Mouse (Mus musculus) right cerebral cortex, postnatal 36 days (tissue): ENCODE results near the gene Dhx33.

Experiments
- DNase-seq, 2 experiments: peaks; one replicate each; pipeline ENCODE4 v3.0.0; 2022; ENCODE audit warnings: low spot score in 2 of 2, mixed read lengths in 1 of 2

Dhx33 gene

GRCm38 (mm10) chr11:71004316-71004773 is at the start of gene Dhx33:
Gene Dhx33 (minus strand): TSS chr11:71004437.
- peak; percentile 97 to 98 for DNase-seq

- DNase-seq: no peak
Observed at GRCm38 (mm10) chr11:71052554-71052953, 48.3 kb upstream of the Dhx33 start.

GRCm38 (mm10) chr11:71039526-71040298 is 35.5 kb upstream of the Dhx33 start:
- no peak for DNase-seq

GRCm38 (mm10) chr11:71033163-71033761 is 29.0 kb upstream of the Dhx33 start, which contains the start of gene 6330403K07Rik:
Gene 6330403K07Rik (minus strand): TSS chr11:71033513.
- DNase-seq: peak; percentile 70 to 73

GRCm38 (mm10) chr11:71032491-71033162 is 28.4 kb upstream of the Dhx33 start:
- peak; percentile 42 to 43 for DNase-seq

DNA sequence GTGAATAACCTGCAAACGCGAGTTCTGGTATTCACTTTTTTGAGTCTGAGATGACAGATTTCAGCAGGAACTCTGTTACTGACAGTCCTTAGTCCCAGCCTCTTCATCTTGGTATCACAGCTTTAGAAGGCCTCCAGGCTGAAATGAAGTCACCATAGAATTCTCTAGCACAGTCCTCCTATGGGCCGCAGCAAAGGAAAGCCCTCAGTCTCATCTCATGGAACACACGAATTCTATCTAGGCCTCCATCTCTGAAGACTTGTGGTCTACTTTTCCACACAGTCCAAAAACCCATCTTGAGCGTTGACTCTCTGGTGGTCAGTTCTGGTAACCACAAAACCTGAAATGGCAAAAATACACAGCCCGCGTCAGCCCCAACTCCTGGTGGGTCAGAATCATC is 27.8 kb upstream of the Dhx33 start:
- DNase-seq: no peak

GRCm38 (mm10) chr11:71029403-71030118 is 25.3 kb upstream of the Dhx33 start:
- no peak for DNase-seq

DNA sequence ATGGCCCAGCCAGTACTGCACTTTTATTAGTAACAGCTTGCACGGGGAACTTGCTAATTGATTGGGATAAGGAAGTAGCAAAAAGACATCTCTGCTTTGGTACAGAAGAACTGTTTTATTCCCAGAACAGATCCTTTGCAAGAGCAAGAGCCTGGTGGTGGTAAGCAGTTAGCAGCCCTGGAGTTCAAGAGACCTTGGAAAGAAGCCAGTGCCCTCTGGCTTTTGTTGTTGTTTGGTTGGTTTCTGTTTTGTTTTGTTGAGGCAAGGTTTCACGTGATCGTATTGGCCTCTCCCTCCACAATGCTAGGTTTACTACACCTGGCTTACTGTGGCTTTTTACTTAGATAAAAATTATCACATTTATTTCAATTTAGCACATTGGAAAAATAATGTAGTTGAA is 24.0 kb upstream of the Dhx33 start:
- no peak for DNase-seq

GRCm38 (mm10) chr11:71019201-71020068 is 15.2 kb upstream of the Dhx33 start, which contains the start of the genes Mis12 and Derl2:
Gene Mis12 (plus strand): TSS chr11:71019611.
Gene Derl2 (minus strand): TSS chr11:71019841.
- peak; percentile 100 for DNase-seq

DNA sequence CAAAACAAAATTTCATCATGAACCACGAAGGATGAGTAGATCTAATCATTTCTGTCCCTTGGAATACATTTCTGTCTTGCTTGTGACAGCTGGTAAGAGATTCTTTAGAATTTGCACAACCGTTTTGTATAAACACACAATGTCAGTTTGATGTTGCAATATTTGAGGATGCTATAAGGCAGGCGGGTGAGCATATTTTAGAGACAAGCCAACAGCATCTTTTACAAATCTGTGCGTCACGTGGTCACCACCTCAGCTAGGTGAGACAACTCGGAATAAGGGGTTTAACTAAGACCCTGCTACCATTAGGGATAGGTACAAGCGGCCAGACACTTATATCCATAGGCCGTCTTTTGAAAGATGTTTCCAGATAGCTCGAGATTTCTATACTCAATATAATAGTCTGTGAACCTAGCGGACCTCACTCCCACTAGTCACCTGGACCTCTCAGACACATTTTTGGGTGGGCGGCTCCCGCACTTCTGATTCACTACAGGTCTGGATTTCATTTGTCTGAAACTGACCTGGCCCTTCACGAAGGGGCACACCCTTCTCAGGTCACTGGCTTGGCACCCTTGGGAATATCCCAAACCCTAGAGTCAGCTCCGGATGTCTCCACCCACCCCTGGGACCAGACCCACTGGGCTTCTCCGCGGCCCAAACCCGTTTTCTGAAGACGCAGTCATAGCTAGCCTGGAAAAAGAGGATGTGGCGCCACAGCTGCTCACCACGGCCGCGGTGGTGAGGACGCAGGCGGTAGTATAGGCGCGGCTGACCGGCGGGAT is 14.4 kb upstream of the Dhx33 start:
- peak in 1 of 2 experiments; percentile 10 for DNase-seq

DNA sequence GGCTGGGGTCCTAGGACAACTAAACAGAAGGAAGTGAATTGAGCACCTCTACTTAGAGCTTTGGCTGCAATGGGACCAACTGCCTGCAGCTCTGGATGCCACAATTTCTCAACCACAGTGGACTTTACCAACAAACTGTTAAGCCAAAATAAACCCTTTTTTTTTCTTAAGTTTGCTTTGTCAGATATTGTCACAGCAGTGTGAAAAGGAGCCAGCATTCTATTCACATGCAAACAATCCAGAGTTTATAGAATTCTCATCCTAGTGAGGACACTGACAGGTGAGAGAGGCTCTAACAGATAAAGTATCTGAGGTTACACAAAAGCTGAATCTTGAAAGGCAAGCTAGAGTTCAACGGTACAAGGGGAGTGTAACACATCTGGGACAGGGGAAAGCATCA is 12.8 kb upstream of the Dhx33 start:
- no peak for DNase-seq

DNA sequence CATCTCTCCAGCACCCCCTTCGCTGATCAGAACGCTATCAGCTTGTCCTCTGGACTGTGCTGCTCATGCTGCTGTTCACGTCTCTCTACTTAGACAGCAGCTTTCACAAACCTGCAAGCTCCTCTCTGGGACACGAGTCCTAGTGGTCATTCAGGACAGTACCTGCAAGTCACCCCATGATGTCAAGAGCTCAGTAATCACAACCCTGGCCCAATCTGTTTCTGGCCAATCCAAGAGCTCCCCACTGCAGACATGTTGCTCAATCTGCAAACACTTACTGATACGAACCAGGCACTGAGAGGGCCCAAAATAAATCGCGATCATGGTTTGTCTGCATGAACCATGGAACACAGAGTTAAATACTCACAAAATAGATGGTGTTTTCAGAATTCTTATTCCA is 8.5 kb upstream of the Dhx33 start:
- DNase-seq: no peak

DNA sequence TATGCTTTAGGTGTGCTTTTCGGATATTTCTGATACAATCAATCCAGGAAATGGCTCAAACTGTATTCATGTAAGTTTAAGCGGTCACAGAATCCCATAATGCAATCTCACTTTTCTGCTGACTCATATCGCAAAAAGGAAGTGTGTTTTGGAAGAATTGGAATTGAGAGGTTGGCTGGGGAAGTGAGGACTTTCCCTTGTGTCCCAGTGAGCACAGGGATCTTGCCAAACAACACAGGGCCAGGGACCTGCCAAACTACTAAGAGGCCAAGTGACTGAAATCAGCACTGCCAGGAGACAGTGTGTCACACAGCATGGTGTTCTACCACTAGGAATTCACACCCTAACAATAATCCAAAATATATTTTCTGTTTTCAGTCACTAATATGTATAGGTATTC is 4.1 kb upstream of the Dhx33 start:
- DNase-seq: no peak

DNA sequence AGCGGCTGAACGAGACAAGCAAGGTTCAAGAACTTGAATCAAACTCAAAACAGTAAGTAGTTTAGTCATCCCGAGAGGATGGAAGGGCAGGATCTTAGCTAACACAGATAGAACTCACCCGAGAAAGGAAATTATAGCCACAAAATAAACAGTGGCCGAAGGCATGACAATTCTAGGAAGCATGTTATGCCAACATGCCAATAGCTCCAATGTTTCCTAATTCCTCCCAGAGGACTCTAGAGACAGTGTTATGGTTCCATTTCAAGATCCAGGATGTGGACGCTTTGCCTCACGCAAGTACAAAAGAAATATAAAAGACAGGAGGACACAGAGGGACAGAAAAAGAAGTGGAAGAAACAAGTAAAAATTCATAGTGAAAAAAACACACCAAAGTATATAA is 3.6 kb upstream of the Dhx33 start:
- no peak for DNase-seq

DNA sequence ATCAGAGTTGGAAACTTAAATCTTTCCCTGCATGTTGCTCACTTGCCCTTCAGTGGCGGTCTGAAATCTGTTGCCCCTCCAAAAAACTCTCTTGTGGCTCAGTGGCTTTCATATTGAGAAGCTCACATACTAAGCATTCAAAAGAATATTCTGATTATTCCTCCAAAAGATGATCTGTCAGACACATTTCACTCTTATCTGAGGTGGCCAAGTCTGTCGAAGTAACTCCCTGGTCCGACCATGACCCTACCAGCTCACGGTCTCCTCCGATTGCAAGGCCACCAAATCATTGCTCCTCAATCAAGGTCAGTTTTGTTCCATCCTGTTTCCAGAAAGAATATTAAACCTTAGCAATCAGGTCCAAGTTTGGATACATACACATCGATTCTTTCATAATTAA is 2.8 kb upstream of the Dhx33 start:
- no peak for DNase-seq

DNA sequence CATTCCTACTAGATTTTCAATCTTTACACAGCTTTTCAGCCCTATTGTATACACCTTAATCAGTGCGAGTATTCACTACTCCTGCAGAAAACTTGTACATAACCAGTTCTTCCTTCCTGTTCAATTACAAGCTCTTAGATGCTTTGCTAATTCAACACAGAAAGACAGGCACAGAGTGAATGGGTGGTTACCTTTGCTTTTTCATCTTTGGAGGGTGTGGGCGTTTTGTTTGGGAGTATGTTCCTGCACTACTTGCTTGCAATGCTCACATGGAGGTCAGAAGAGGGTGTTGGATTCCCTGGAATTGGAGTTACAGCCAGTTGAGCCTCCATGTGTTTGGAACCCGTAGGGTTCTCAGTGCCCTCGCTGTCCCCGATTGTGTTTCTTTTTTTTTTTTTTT is 809 bp upstream of the Dhx33 start:
- DNase-seq: no peak

- DNase-seq: peak in 1 of 2 experiments; percentile 53
Observed at GRCm38 (mm10) chr11:71003611-71004315, 474 bp downstream of the Dhx33 start.

DNA sequence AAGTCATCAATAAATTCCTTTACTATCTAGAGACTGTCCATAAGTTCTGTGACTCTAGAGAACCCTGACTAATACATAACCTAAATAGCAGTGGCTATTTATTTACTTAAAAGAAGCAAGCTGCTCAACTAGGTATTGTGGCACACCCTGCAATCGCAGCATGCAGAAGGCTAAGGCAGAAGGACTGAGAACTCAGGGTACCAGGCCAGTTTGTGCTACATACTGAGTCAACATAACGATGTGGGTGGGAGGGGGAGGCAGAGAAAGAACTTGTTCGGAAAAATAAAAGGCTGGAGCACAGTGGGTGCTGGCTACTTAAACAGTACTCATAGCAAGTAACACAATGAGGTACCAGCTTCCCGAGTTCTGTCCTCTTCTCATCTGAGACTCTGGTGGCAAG is 3.1 kb downstream of the Dhx33 start:
- peak in 1 of 2 experiments; percentile 36 for DNase-seq

- DNase-seq: peak; percentile 85 to 91
Observed at GRCm38 (mm10) chr11:70982557-70983228, 21.5 kb downstream of the Dhx33 start, which contains the start of gene C1qbp. Gene C1qbp (minus strand): TSS chr11:70983026.
